Mouse (Mus musculus): Measurements from ENCODE around the gene Apobec3.
A peak's percentile ranks its signal among the peaks of the same experiment; 100 is the strongest.
"Not testable (repeated sequence)": the region's sequence is repeated elsewhere in the genome, so short reads cannot be mapped to it uniquely, and the experiment has no call there.

Apobec3 gene

GRCm38 (mm10) chr15:79895221-79896079, 4.0 kb downstream of the Apobec3 start:
- not testable (repeated sequence) for DNase-seq

GRCm38 (mm10) chr15:79896080-79896725, 4.7 kb downstream of the Apobec3 start:
- no peak for DNase-seq

GRCm38 (mm10) chr15:79898988-79899387, 7.5 kb downstream of the Apobec3 start:
- DNase-seq: no peak

GRCm38 (mm10) chr15:79899828-79900510, 8.5 kb downstream of the Apobec3 start:
- no peak for DNase-seq

GRCm38 (mm10) chr15:79900751-79901150, 9.3 kb downstream of the Apobec3 start:
- DNase-seq: no peak

GRCm38 (mm10) chr15:79901399-79901798, 9.9 kb downstream of the Apobec3 start:
- DNase-seq: no peak

GRCm38 (mm10) chr15:79903081-79903480, 11.6 kb downstream of the Apobec3 start:
- DNase-seq: not testable (repeated sequence)

- DNase-seq: no peak
Observed at GRCm38 (mm10) chr15:79903963-79904362, 12.5 kb downstream of the Apobec3 start.

- not testable (repeated sequence) for DNase-seq
Observed at GRCm38 (mm10) chr15:79904678-79905077, 13.2 kb downstream of the Apobec3 start.

GRCm38 (mm10) chr15:79905211-79905610, 13.8 kb downstream of the Apobec3 start:
- no peak for DNase-seq

- no peak for DNase-seq
Observed at GRCm38 (mm10) chr15:79906855-79907254, 15.4 kb downstream of the Apobec3 start.

- not testable (repeated sequence) for DNase-seq
Observed at GRCm38 (mm10) chr15:79909006-79909405, 17.5 kb downstream of the Apobec3 start.

GRCm38 (mm10) chr15:79910812-79911211, 19.4 kb downstream of the Apobec3 start:
- not testable (repeated sequence) for DNase-seq

- DNase-seq: no peak
Observed at GRCm38 (mm10) chr15:79911339-79911738, 19.9 kb downstream of the Apobec3 start.

- no peak for DNase-seq
Observed at GRCm38 (mm10) chr15:79913761-79914346, 22.4 kb downstream of the Apobec3 start.

GRCm38 (mm10) chr15:79914357-79914756, 22.9 kb downstream of the Apobec3 start:
- DNase-seq: no peak

- no peak for DNase-seq
Observed at GRCm38 (mm10) chr15:79916150-79916549, 24.7 kb downstream of the Apobec3 start.

GRCm38 (mm10) chr15:79917111-79917720, 25.8 kb downstream of the Apobec3 start:
- DNase-seq: no peak

- no peak for DNase-seq
Observed at GRCm38 (mm10) chr15:79918485-79918884, 27.0 kb downstream of the Apobec3 start.

- no peak for DNase-seq
Observed at GRCm38 (mm10) chr15:79919787-79920186, 28.3 kb downstream of the Apobec3 start.

GRCm38 (mm10) chr15:79926856-79927416, 35.5 kb downstream of the Apobec3 start:
- DNase-seq: peak; percentile 59

- DNase-seq: peak; percentile 94
Observed at GRCm38 (mm10) chr15:79927637-79928122, 36.2 kb downstream of the Apobec3 start.
